Mouse (Mus musculus) olfactory bulb, adult 2 months (tissue): ENCODE results near the gene Pigp.

Source experiments
- CTCF ChIP-seq: fragments of 200-500 bp; IDR thresholded peaks from 2 replicates; pipeline ENCODE4 v1.5.1; 2012; ENCODE audit warnings: low read depth, mild to moderate bottlenecking, low read length, moderate library complexity; ENCODE audit not compliant: insufficient read depth
- POLR2A ChIP-seq: fragments of 200-500 bp; IDR thresholded peaks from 2 replicates; pipeline ENCODE4 v1.6.1; 2012; ENCODE audit warnings: mild to moderate bottlenecking, low read depth, low read length, moderate library complexity; ENCODE audit not compliant: insufficient read depth

DNA sequence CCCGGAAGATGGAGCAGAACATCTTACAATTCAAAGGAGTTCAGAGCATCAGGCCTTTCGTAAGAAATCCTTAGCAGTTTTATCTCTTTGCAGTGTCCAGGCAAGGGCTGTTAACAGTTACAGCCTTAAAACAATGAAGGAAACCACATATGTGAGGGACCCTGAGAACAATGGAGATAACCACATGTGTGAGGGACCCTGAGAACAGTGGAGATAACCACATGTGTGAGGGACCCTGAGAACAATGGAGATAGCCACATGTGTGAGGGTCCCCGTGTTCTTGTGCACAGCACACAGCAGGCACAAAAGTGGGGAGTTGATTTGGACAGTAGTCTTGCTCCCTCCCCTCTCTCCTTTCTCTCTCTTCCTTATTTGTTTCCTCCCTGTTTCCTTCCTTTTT, 13.6 kb downstream of the Pigp start:
- TF ChIP-seq CTCF: no peak
- no peak for TF ChIP-seq POLR2A
